Mouse (Mus musculus) T-helper 1 cell (primary cell): Measurements from ENCODE around the gene Angptl2.

ENCODE experiments used
- in situ Hi-C: fragments of 300-600 bp; cut with MboI, MseI; formaldehyde crosslinking; loops from one replicate; pipeline ENCODE4 v1.15.1; 2025; ENCODE audit warnings: high pct_unique_total_duplicates

The Angptl2 gene

GRCm38 (mm10) chr2:33215700-33216509 is at the start of gene Angptl2:
TSS of gene Angptl2 (plus strand) at chr2:33216069.
- in situ Hi-C loops = no loop called here

- in situ Hi-C loops = no loop called here
These were observed 48.8 kb upstream of the Angptl2 start for GRCm38 (mm10) chr2:33167060-33167459.

GRCm38 (mm10) chr2:33169445-33169844 is 46.4 kb upstream of the Angptl2 start:
- in situ Hi-C loops = no loop called here

GRCm38 (mm10) chr2:33170777-33171565 is 44.9 kb upstream of the Angptl2 start:
- in situ Hi-C loops = no loop called here

GRCm38 (mm10) chr2:33173126-33173525 is 42.7 kb upstream of the Angptl2 start:
- in situ Hi-C loops = no loop called here

- in situ Hi-C loops = no loop called here
These were observed 42.2 kb upstream of the Angptl2 start for GRCm38 (mm10) chr2:33173686-33174085.

- in situ Hi-C loops = no loop called here
These were observed 39.4 kb upstream of the Angptl2 start for GRCm38 (mm10) chr2:33176516-33176915.

GRCm38 (mm10) chr2:33176921-33177320 is 38.9 kb upstream of the Angptl2 start:
- in situ Hi-C loops = no loop called here

GRCm38 (mm10) chr2:33177443-33178242 is 38.2 kb upstream of the Angptl2 start:
- in situ Hi-C loops = no loop called here

- in situ Hi-C loops = no loop called here
These were observed 37.5 kb upstream of the Angptl2 start for GRCm38 (mm10) chr2:33178243-33178932.

- in situ Hi-C loops = no loop called here
These were observed 36.5 kb upstream of the Angptl2 start for GRCm38 (mm10) chr2:33179171-33179929.

GRCm38 (mm10) chr2:33179930-33180630 is 35.8 kb upstream of the Angptl2 start:
- in situ Hi-C loops = no loop called here

GRCm38 (mm10) chr2:33183321-33183720 is 32.5 kb upstream of the Angptl2 start:
- in situ Hi-C loops = no loop called here

- in situ Hi-C loops = no loop called here
These were observed 31.2 kb upstream of the Angptl2 start for GRCm38 (mm10) chr2:33184641-33185040.

- in situ Hi-C loops = no loop called here
These were observed 30.6 kb upstream of the Angptl2 start for GRCm38 (mm10) chr2:33185258-33185657.

- in situ Hi-C loops = no loop called here
These were observed 29.4 kb upstream of the Angptl2 start for GRCm38 (mm10) chr2:33186505-33186904.

GRCm38 (mm10) chr2:33187874-33188273 is 28.0 kb upstream of the Angptl2 start:
- in situ Hi-C loops = no loop called here

GRCm38 (mm10) chr2:33188925-33189670 is 26.8 kb upstream of the Angptl2 start:
- in situ Hi-C loops = no loop called here

GRCm38 (mm10) chr2:33189976-33190375 is 25.9 kb upstream of the Angptl2 start:
- in situ Hi-C loops = no loop called here
